Mouse (Mus musculus): ENCODE data around the gene Arl6ip4. TPM values are rescaled to one million over a fixed set of nuclear protein-coding genes. Genes with fewer than 3 reads are reported as not detected.

The Arl6ip4 gene
- total and polyA plus RNA-seq, 3 experiments = 17.5 to 41.5 (median 34.2) TPM

GRCm38 (mm10) chr5:124076559-124076958 is 39.3 kb upstream of the Arl6ip4 start:
- no peak for TF ChIP-seq POLR2A (IDR thresholded peaks at IDR 0.05; ENCODE audit: insufficient read depth, low read depth, low read length)
- TF ChIP-seq EP300 (IDR thresholded peaks at IDR 0.05; ENCODE audit: insufficient read depth, low read depth, low read length) = no peak
- TF ChIP-seq CTCF (IDR thresholded peaks at IDR 0.05) = no peak
- Histone ChIP-seq H3K36me3 (ENCODE audit: control insufficient read depth, insufficient read depth, low read length) (no peaks in the 10 kb centered on the region), H3K27ac (no peak overlapping the region), H3K79me2 (replicated peaks; ENCODE audit: control insufficient read depth, insufficient read depth, low read length) (no peaks in the 10 kb centered on the region), H3K4me1 (ENCODE audit: control insufficient read depth, insufficient read depth, low read length) (peaks cover 4% of the 10 kb centered on the region), H3K4me3 (no peak overlapping the region), H3K27me3 (ENCODE audit: control insufficient read depth, insufficient read depth, low read length) (no peaks in the 10 kb centered on the region), H3K9ac (ENCODE audit: low read depth, low read length) (no peak overlapping the region)
- WGBS = 73% methylated on average over 9 of the region's 9 CpGs
- intact Hi-C loops (cut with DNase I) = loop anchor here (5.0 kb wide), 1 partner anchor 39 kb away; no protein-coding TSS in a partner anchor
- DNase-seq = no peak

GRCm38 (mm10) chr5:124077241-124077640 is 38.6 kb upstream of the Arl6ip4 start:
- Histone ChIP-seq H3K4me3 (no peak overlapping the region), H3K36me3 (ENCODE audit: control insufficient read depth, insufficient read depth, low read length) (no peaks in the 10 kb centered on the region), H3K9ac (ENCODE audit: low read depth, low read length) (no peak overlapping the region), H3K79me2 (replicated peaks; ENCODE audit: control insufficient read depth, insufficient read depth, low read length) (no peaks in the 10 kb centered on the region), H3K27ac (no peak overlapping the region), H3K27me3 (ENCODE audit: control insufficient read depth, insufficient read depth, low read length) (no peaks in the 10 kb centered on the region), H3K4me1 (ENCODE audit: control insufficient read depth, insufficient read depth, low read length) (peaks cover 4% of the 10 kb centered on the region)
- no peak for DNase-seq
- TF ChIP-seq EP300 (IDR thresholded peaks at IDR 0.05; ENCODE audit: insufficient read depth, low read depth, low read length) (no peak), POLR2A (IDR thresholded peaks at IDR 0.05; ENCODE audit: insufficient read depth, low read depth, low read length) (no peak), CTCF (IDR thresholded peaks at IDR 0.05) (no peak)
- intact Hi-C loops (cut with DNase I) = loop anchor here (5.0 kb wide), 1 partner anchor 40 kb away; no protein-coding TSS in a partner anchor
- WGBS = 77% methylated on average over 13 of the region's 13 CpGs

- Histone ChIP-seq H3K4me1 (ENCODE audit: control insufficient read depth, insufficient read depth, low read length) (peaks cover 4% of the 10 kb centered on the region), H3K27me3 (ENCODE audit: control insufficient read depth, insufficient read depth, low read length) (no peaks in the 10 kb centered on the region), H3K9ac (ENCODE audit: low read depth, low read length) (no peak overlapping the region), H3K4me3 (no peak overlapping the region), H3K79me2 (replicated peaks; ENCODE audit: control insufficient read depth, insufficient read depth, low read length) (no peaks in the 10 kb centered on the region), H3K27ac (no peak overlapping the region), H3K36me3 (ENCODE audit: control insufficient read depth, insufficient read depth, low read length) (no peaks in the 10 kb centered on the region)
- intact Hi-C loops (cut with DNase I) = loop anchor here (5.0 kb wide), 1 partner anchor 41 kb away; no protein-coding TSS in a partner anchor
- DNase-seq = no peak
- 81% methylated on average over 6 of the region's 6 CpGs for WGBS
- TF ChIP-seq POLR2A (IDR thresholded peaks at IDR 0.05; ENCODE audit: insufficient read depth, low read depth, low read length) = no peak
- TF ChIP-seq CTCF (IDR thresholded peaks at IDR 0.05) = no peak
- TF ChIP-seq EP300 (IDR thresholded peaks at IDR 0.05; ENCODE audit: insufficient read depth, low read depth, low read length) = no peak
Measured at GRCm38 (mm10) chr5:124077856-124078460, 37.9 kb upstream of the Arl6ip4 start.

GRCm38 (mm10) chr5:124078794-124079416 is 37.0 kb upstream of the Arl6ip4 start:
- H3K4me3 ChIP-seq = no peak overlapping the region
- 76% methylated on average over 9 of the region's 9 CpGs for WGBS
- TF ChIP-seq EP300 (IDR thresholded peaks at IDR 0.05; ENCODE audit: insufficient read depth, low read depth, low read length) (no peak), CTCF (IDR thresholded peaks at IDR 0.05) (no peak), POLR2A (IDR thresholded peaks at IDR 0.05; ENCODE audit: insufficient read depth, low read depth, low read length) (no peak)
- no peak for DNase-seq
- H3K4me1 ChIP-seq (ENCODE audit: control insufficient read depth, insufficient read depth, low read length) = peaks cover 3% of the 10 kb centered on the region; the same call in 1 of the 2 replicates
- intact Hi-C loops (cut with DNase I) = loop anchor here (5.0 kb wide), 1 partner anchor 42 kb away; no protein-coding TSS in a partner anchor
- H3K9ac ChIP-seq (ENCODE audit: low read depth, low read length) = no peak overlapping the region
- no peaks in the 10 kb centered on the region for H3K36me3 ChIP-seq (ENCODE audit: control insufficient read depth, insufficient read depth, low read length)
- no peak overlapping the region for H3K27ac ChIP-seq
- no peaks in the 10 kb centered on the region for H3K27me3 ChIP-seq (ENCODE audit: control insufficient read depth, insufficient read depth, low read length)
- no peaks in the 10 kb centered on the region for H3K79me2 ChIP-seq (replicated peaks; ENCODE audit: control insufficient read depth, insufficient read depth, low read length)

GRCm38 (mm10) chr5:124079880-124080279 is 36.0 kb upstream of the Arl6ip4 start:
- DNase-seq = no peak
- Histone ChIP-seq H3K27ac (no peak overlapping the region), H3K9ac (ENCODE audit: low read depth, low read length) (no peak overlapping the region), H3K36me3 (ENCODE audit: control insufficient read depth, insufficient read depth, low read length) (no peaks in the 10 kb centered on the region), H3K4me1 (ENCODE audit: control insufficient read depth, insufficient read depth, low read length) (peaks cover 3% of the 10 kb centered on the region; the same call in 1 of the 2 replicates), H3K4me3 (no peak overlapping the region), H3K79me2 (replicated peaks; ENCODE audit: control insufficient read depth, insufficient read depth, low read length) (no peaks in the 10 kb centered on the region), H3K27me3 (ENCODE audit: control insufficient read depth, insufficient read depth, low read length) (no peaks in the 10 kb centered on the region)
- 87% methylated on average over 17 of the region's 17 CpGs for WGBS
- TF ChIP-seq EP300 (IDR thresholded peaks at IDR 0.05; ENCODE audit: insufficient read depth, low read depth, low read length) (no peak), CTCF (IDR thresholded peaks at IDR 0.05) (no peak), POLR2A (IDR thresholded peaks at IDR 0.05; ENCODE audit: insufficient read depth, low read depth, low read length) (no peak)
- intact Hi-C loops (cut with DNase I) = loop anchor here (5.0 kb wide), 2 partner anchors 33 to 43 kb away; no protein-coding TSS in a partner anchor

- WGBS = 83% methylated on average over 10 of the region's 10 CpGs
- Histone ChIP-seq H3K4me3 (no peak overlapping the region), H3K4me1 (ENCODE audit: control insufficient read depth, insufficient read depth, low read length) (no peaks in the 10 kb centered on the region), H3K79me2 (replicated peaks; ENCODE audit: control insufficient read depth, insufficient read depth, low read length) (no peaks in the 10 kb centered on the region), H3K27me3 (ENCODE audit: control insufficient read depth, insufficient read depth, low read length) (no peaks in the 10 kb centered on the region), H3K36me3 (ENCODE audit: control insufficient read depth, insufficient read depth, low read length) (no peaks in the 10 kb centered on the region), H3K9ac (ENCODE audit: low read depth, low read length) (no peak overlapping the region), H3K27ac (no peak overlapping the region)
- no peak for TF ChIP-seq CTCF (IDR thresholded peaks at IDR 0.05)
- TF ChIP-seq POLR2A (IDR thresholded peaks at IDR 0.05; ENCODE audit: insufficient read depth, low read depth, low read length) = no peak
- no peak for TF ChIP-seq EP300 (IDR thresholded peaks at IDR 0.05; ENCODE audit: insufficient read depth, low read depth, low read length)
- DNase-seq = no peak
- intact Hi-C loops (cut with DNase I) = loop anchor here (5.0 kb wide), 1 partner anchor 35 kb away; no protein-coding TSS in a partner anchor
Measured at GRCm38 (mm10) chr5:124082447-124082846, 33.4 kb upstream of the Arl6ip4 start.
